Mouse (Mus musculus) right cerebral cortex, postnatal 4 days (tissue): ENCODE results near the gene Spats1.
"Not testable (repeated sequence)": the region's sequence is repeated elsewhere in the genome, so short reads cannot be mapped to it uniquely, and the experiment has no call there.

ENCODE experiments used
- DNase-seq: peaks from one replicate; pipeline ENCODE4 v3.0.0-alpha.2; 2022

The Spats1 gene

GRCm38 (mm10) chr17:45488321-45489254 is 13.4 kb upstream of the Spats1 start:
- no peak for DNase-seq

- DNase-seq = no peak
Observed at GRCm38 (mm10) chr17:45487216-45487615, 12.0 kb upstream of the Spats1 start.

GRCm38 (mm10) chr17:45485581-45485980 is 10.4 kb upstream of the Spats1 start:
- no peak for DNase-seq

- no peak for DNase-seq
Observed at GRCm38 (mm10) chr17:45480429-45480828, 5.2 kb upstream of the Spats1 start.

- peak; percentile 92 for DNase-seq
Observed at GRCm38 (mm10) chr17:45478234-45478825, 3.1 kb upstream of the Spats1 start.

GRCm38 (mm10) chr17:45474146-45474545 is 1.1 kb downstream of the Spats1 start:
- no peak for DNase-seq

GRCm38 (mm10) chr17:45473667-45474066 is 1.5 kb downstream of the Spats1 start:
- DNase-seq = no peak

- no peak for DNase-seq
Observed at GRCm38 (mm10) chr17:45470726-45471125, 4.5 kb downstream of the Spats1 start.

- no peak for DNase-seq
Observed at GRCm38 (mm10) chr17:45468302-45468701, 6.9 kb downstream of the Spats1 start.

GRCm38 (mm10) chr17:45466701-45467100 is 8.5 kb downstream of the Spats1 start:
- DNase-seq = no peak

- DNase-seq = no peak
Observed at GRCm38 (mm10) chr17:45464255-45464654, 11.0 kb downstream of the Spats1 start.

GRCm38 (mm10) chr17:45462506-45462905 is 12.7 kb downstream of the Spats1 start:
- no peak for DNase-seq

- no peak for DNase-seq
Observed at GRCm38 (mm10) chr17:45459062-45459461, 16.2 kb downstream of the Spats1 start.

- DNase-seq = no peak
Observed at GRCm38 (mm10) chr17:45458516-45458915, 16.7 kb downstream of the Spats1 start.

GRCm38 (mm10) chr17:45457487-45457886 is 17.7 kb downstream of the Spats1 start:
- no peak for DNase-seq

- no peak for DNase-seq
Observed at GRCm38 (mm10) chr17:45456260-45457152, 18.7 kb downstream of the Spats1 start.

GRCm38 (mm10) chr17:45455783-45456182 is 19.4 kb downstream of the Spats1 start:
- not testable (repeated sequence) for DNase-seq

GRCm38 (mm10) chr17:45454794-45455193 is 20.4 kb downstream of the Spats1 start:
- DNase-seq = no peak

- DNase-seq = no peak
Observed at GRCm38 (mm10) chr17:45452271-45452670, 22.9 kb downstream of the Spats1 start.

- DNase-seq = no peak
Observed at GRCm38 (mm10) chr17:45450153-45450552, 25.1 kb downstream of the Spats1 start.

- no peak for DNase-seq
Observed at GRCm38 (mm10) chr17:45449586-45449985, 25.6 kb downstream of the Spats1 start.

- DNase-seq = no peak
Observed at GRCm38 (mm10) chr17:45447063-45447462, 28.2 kb downstream of the Spats1 start.

GRCm38 (mm10) chr17:45445923-45446322 is 29.3 kb downstream of the Spats1 start:
- no peak for DNase-seq
